Mouse (Mus musculus): Measurements from ENCODE around the gene Sptbn4. TPM values are rescaled to one million over a fixed set of nuclear protein-coding genes. Genes with fewer than 3 reads are reported as not detected.
"Not testable (repeated sequence)": the region's sequence is repeated elsewhere in the genome, so short reads cannot be mapped to it uniquely, and the experiment has no call there.

Sptbn4 gene
- 0.25 TPM for polyA plus RNA-seq (2012; fragmentation: generic; extraction: Trizol)
- long read RNA-seq, experiment 1: 0 reads
- long read RNA-seq, experiment 2, partial matches to known transcripts: 0 of 1 reads
- long read RNA-seq, experiment 2, other reads (novel, unspliced or antisense): 1 of 1 reads

- peaks cover 11% of the 10 kb centered on the region for H3K27me3 ChIP-seq (ENCODE audit: control insufficient read depth, insufficient read depth, insufficient read length)
- H3K79me3 ChIP-seq (ENCODE audit: low read depth): no peaks in the 10 kb centered on the region
- no peaks in the 10 kb centered on the region for H3K79me2 ChIP-seq (ENCODE audit: control insufficient read depth, insufficient read depth)
- H3ac ChIP-seq (ENCODE audit: control insufficient read depth, insufficient read length, low read depth): peak within 1 kb of the TSS; percentile 69
- H3K4me3 ChIP-seq (ENCODE audit: insufficient read depth, poor library complexity, severe bottlenecking): peak within 1 kb of the TSS; percentile 32
- no peak for TF ChIP-seq CEBPB (IDR thresholded peaks at IDR 0.05; ENCODE audit: low read depth)
- peak; percentile 32 for TF ChIP-seq MAX (IDR thresholded peaks at IDR 0.05)
- H3K36me3 ChIP-seq (ENCODE audit: control insufficient read depth, insufficient read depth): no peaks in the 10 kb centered on the region
Measured at GRCm38 (mm10) chr7:27447419-27448286, at the start of gene Sptbn4, which contains the start of gene Blvrb. TSS of gene Sptbn4 (minus strand) at chr7:27447686. TSS of gene Blvrb (plus strand) at chr7:27447978.

DNA sequence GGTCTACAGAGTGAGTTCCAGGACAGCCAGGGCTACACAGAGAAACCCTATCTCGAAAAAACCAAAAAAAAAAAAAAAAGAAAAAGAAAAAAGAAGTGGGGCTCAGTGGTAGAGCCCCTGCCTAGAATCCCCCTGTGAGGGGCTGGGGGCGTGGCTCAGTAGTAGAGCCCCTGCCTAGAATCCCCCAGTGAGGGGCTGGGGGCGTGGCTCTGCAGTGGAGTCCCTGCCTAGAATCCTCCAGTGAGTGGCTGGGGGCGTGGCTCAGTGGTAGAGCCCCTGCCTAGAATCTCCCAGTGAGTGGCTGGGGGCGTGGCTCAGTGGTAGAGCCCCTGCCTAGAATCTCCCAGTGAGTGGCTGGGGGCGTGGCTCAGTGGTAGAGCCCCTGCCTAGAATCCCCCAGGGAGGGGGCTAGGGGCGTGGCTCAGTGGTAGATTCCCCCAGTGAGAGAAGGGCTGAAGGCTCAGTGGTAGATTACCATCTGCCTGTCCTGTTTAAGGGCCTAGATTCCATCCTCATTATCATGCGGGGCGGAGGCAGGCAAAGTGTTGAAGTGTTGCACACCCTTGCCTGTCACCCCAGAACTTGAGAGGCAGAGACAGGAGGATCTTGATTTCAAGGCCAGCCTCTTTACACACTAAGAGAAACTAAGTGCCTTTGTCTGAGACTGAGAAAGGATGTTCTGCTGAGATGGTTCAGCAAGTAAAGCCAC is 47.3 kb upstream of the Sptbn4 start:
- not testable (repeated sequence) for H3K36me3 ChIP-seq (ENCODE audit: control insufficient read depth, insufficient read depth); H3K4me3 ChIP-seq (ENCODE audit: insufficient read depth, poor library complexity, severe bottlenecking); H3K79me2 ChIP-seq (ENCODE audit: control insufficient read depth, insufficient read depth); H3K27me3 ChIP-seq (ENCODE audit: control insufficient read depth, insufficient read depth, insufficient read length); H3ac ChIP-seq (ENCODE audit: control insufficient read depth, insufficient read length, low read depth); H3K79me3 ChIP-seq (ENCODE audit: low read depth)

- Histone ChIP-seq H3K79me2 (ENCODE audit: control insufficient read depth, insufficient read depth) (peaks cover 23% of the 10 kb centered on the region), H3K36me3 (ENCODE audit: control insufficient read depth, insufficient read depth) (peaks cover 19% of the 10 kb centered on the region), H3K4me3 (ENCODE audit: insufficient read depth, poor library complexity, severe bottlenecking) (no peak overlapping the region), H3K27me3 (ENCODE audit: control insufficient read depth, insufficient read depth, insufficient read length) (no peaks in the 10 kb centered on the region), H3ac (ENCODE audit: control insufficient read depth, insufficient read length, low read depth) (no peak overlapping the region), H3K79me3 (ENCODE audit: low read depth) (peaks cover 14% of the 10 kb centered on the region)
- no peak for TF ChIP-seq USF1 (IDR thresholded peaks at IDR 0.05; ENCODE audit: low read depth)
- TF ChIP-seq MYOD1 (IDR thresholded peaks at IDR 0.05; ENCODE audit: control insufficient read depth, insufficient read length, low read depth): no peak
- TF ChIP-seq CEBPB (IDR thresholded peaks at IDR 0.05; ENCODE audit: low read depth): no peak
- TF ChIP-seq CTCF (IDR thresholded peaks at IDR 0.05; ENCODE audit: control insufficient read depth, insufficient read depth, insufficient read length): no peak
- TF ChIP-seq MYOG (IDR thresholded peaks at IDR 0.05; ENCODE audit: control insufficient read depth, extremely low read depth, insufficient read length): no peak
- TF ChIP-seq FOSL1 (IDR thresholded peaks at IDR 0.05; ENCODE audit: insufficient read depth, low read length, poor library complexity, severe bottlenecking): no peak
- TF ChIP-seq MAX (IDR thresholded peaks at IDR 0.05): no peak
Measured at GRCm38 (mm10) chr7:27493450-27493849, 46.0 kb upstream of the Sptbn4 start.

GRCm38 (mm10) chr7:27493022-27493421 is 45.5 kb upstream of the Sptbn4 start:
- TF ChIP-seq MAX (IDR thresholded peaks at IDR 0.05) (no peak), USF1 (IDR thresholded peaks at IDR 0.05; ENCODE audit: low read depth) (no peak), CTCF (IDR thresholded peaks at IDR 0.05; ENCODE audit: control insufficient read depth, insufficient read depth, insufficient read length) (no peak), FOSL1 (IDR thresholded peaks at IDR 0.05; ENCODE audit: insufficient read depth, low read length, poor library complexity, severe bottlenecking) (no peak), MYOG (IDR thresholded peaks at IDR 0.05; ENCODE audit: control insufficient read depth, extremely low read depth, insufficient read length) (no peak), CEBPB (IDR thresholded peaks at IDR 0.05; ENCODE audit: low read depth) (no peak), MYOD1 (IDR thresholded peaks at IDR 0.05; ENCODE audit: control insufficient read depth, insufficient read length, low read depth) (no peak)
- Histone ChIP-seq H3K79me2 (ENCODE audit: control insufficient read depth, insufficient read depth) (peaks cover 27% of the 10 kb centered on the region), H3K4me3 (ENCODE audit: insufficient read depth, poor library complexity, severe bottlenecking) (no peak overlapping the region), H3K27me3 (ENCODE audit: control insufficient read depth, insufficient read depth, insufficient read length) (no peaks in the 10 kb centered on the region), H3ac (ENCODE audit: control insufficient read depth, insufficient read length, low read depth) (no peak overlapping the region), H3K36me3 (ENCODE audit: control insufficient read depth, insufficient read depth) (peaks cover 23% of the 10 kb centered on the region), H3K79me3 (ENCODE audit: low read depth) (peaks cover 17% of the 10 kb centered on the region)

GRCm38 (mm10) chr7:27491856-27492255 is 44.4 kb upstream of the Sptbn4 start:
- Histone ChIP-seq H3K79me3 (ENCODE audit: low read depth) (peaks cover 23% of the 10 kb centered on the region), H3K4me3 (ENCODE audit: insufficient read depth, poor library complexity, severe bottlenecking) (no peak overlapping the region), H3ac (ENCODE audit: control insufficient read depth, insufficient read length, low read depth) (no peak overlapping the region), H3K79me2 (ENCODE audit: control insufficient read depth, insufficient read depth) (peaks cover 34% of the 10 kb centered on the region), H3K36me3 (ENCODE audit: control insufficient read depth, insufficient read depth) (peaks cover 23% of the 10 kb centered on the region), H3K27me3 (ENCODE audit: control insufficient read depth, insufficient read depth, insufficient read length) (no peaks in the 10 kb centered on the region)
- TF ChIP-seq MYOD1 (IDR thresholded peaks at IDR 0.05; ENCODE audit: control insufficient read depth, insufficient read length, low read depth) (no peak), CTCF (IDR thresholded peaks at IDR 0.05; ENCODE audit: control insufficient read depth, insufficient read depth, insufficient read length) (no peak)

All from C2C12 (cell line).